Mouse (Mus musculus) liver, adult 2 months (tissue): ENCODE measurements around the gene Optc. TPM values are rescaled to one million over a fixed set of nuclear protein-coding genes. Genes with fewer than 3 reads are reported as not detected.

Experiments
- DNase-seq: peaks from one replicate; pipeline ENCODE4 v3.0.0-alpha.2; 2011; ENCODE audit warnings: low read depth, low spot score; ENCODE audit errors: extremely low read depth
- H3K27ac ChIP-seq: fragments of 200-500 bp; replicated peaks from 2 replicates; pipeline ENCODE4 v1.5.1; 2012; ENCODE audit warnings: low read depth, mild to moderate bottlenecking, control low read depth, inconsistent platforms, low read length; ENCODE audit not compliant: insufficient read depth
- H3K27me3 ChIP-seq: fragments of 200-500 bp; 2 replicates; pipeline ENCODE4 v1.6.1; 2012; ENCODE audit warnings: mild to moderate bottlenecking, moderate library complexity, low read length, inconsistent platforms; ENCODE audit not compliant: control insufficient read depth, insufficient read depth
- H3K36me3 ChIP-seq: fragments of 200-500 bp; 2 replicates; pipeline ENCODE4 v1.6.1; 2012; ENCODE audit warnings: low read length, inconsistent platforms; ENCODE audit not compliant: control insufficient read depth, insufficient read depth
- H3K4me1 ChIP-seq: fragments of 200-500 bp; 2 replicates; pipeline ENCODE4 v1.6.1; 2011; ENCODE audit warnings: low read length; ENCODE audit not compliant: control insufficient read depth, insufficient read depth
- H3K4me3 ChIP-seq: fragments of 200-500 bp; 2 replicates; pipeline ENCODE4 v1.5.1; 2011; ENCODE audit warnings: low read depth, mild to moderate bottlenecking, control low read depth, low read length, moderate library complexity; ENCODE audit not compliant: insufficient read depth
- H3K79me2 ChIP-seq: fragments of 200-500 bp; 2 replicates; pipeline ENCODE4 v1.6.1; 2012; ENCODE audit warnings: inconsistent platforms, mild to moderate bottlenecking, low read length, moderate library complexity; ENCODE audit not compliant: control insufficient read depth, insufficient read depth
- H3K9ac ChIP-seq: fragments of 200-500 bp; 2 replicates; pipeline ENCODE4 v1.6.1; 2012; ENCODE audit warnings: low read depth, mild to moderate bottlenecking, control low read depth, inconsistent platforms, low read length
- CTCF ChIP-seq: fragments of 200-500 bp; IDR thresholded peaks from 2 replicates; pipeline ENCODE4 v1.5.1; 2011; ENCODE audit warnings: low read depth, low read length, control low read depth
- POLR2A ChIP-seq: fragments of 200-500 bp; IDR thresholded peaks from 2 replicates; pipeline ENCODE4 v1.6.1; 2011; ENCODE audit warnings: low read length, control low read depth; ENCODE audit not compliant: insufficient read depth; ENCODE audit errors: extremely low read depth
- WGBS: fragments of 180-500 bp; shearing (Covaris S2); methylation state at CpG from one replicate; pipeline ENCODE4 v1.1.7; 2018; 5-methylcytosine and 5-hydroxymethylcytosine counted together
- polyA plus RNA-seq: library from polyadenylated mRNA; depleted of rRNA; stranded (reverse); fragments of >200 nt; gene quantifications from 2 replicates; pipeline ENCODE4 v1.2.3, GENCODE M21; 2012
- total RNA-seq: library from RNA; depleted of rRNA; stranded (reverse); fragments of >200 nt; gene quantifications from 2 replicates; pipeline ENCODE4 v1.2.3, GENCODE M21; 2014

Gene Optc
- total and polyA plus RNA-seq, 2 experiments: not detected

DNA sequence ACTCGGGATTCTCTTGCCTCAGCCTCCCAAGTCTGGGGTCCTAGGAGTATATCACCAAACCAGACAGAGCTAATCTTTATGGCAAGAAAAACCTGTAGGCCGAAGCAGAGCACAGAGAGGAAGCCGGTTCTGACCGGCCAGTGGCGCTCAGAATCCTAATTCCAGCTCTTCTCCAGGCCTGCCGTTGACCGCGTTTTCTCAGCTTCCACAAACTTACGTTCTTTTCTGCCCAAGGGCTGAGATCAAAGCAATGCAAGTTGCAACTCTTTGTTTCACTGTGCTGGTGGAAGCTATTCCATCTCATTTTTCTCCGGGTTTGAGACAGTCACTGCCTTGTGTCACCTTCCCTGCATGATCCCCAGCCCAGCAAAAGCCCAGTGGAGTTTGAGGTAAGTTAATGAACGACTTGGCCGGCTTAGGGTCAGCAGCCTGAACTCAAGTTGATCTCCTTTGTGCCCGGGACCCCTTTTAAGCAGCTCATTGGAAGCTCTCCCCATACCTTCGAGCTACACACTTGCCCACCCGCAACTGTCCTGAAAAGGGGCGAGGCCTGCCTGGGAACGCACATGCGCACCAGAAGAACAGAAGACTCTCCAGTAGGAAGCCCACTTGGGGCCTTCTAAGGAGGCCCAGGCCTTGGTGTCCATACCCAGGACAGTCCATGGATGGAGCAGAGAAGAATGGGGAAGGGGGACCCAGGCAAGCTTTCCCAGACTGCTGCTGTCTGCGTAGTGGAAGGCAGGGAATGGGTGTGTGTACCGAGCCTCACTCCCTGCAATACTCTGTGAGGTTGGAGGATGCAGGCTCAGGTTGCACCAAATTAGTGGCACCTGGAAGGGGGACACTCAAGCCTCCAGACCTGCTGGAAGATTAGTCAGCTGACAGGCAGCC lies 47.7 kb downstream of the Optc start:
- Histone ChIP-seq H3K4me3 (no peak overlapping the region), H3K4me1 (peaks cover 3% of the 10 kb centered on the region; the same call in 1 of the 2 replicates), H3K27me3 (no peaks in the 10 kb centered on the region), H3K79me2 (no peaks in the 10 kb centered on the region), H3K9ac (no peak overlapping the region), H3K36me3 (no peaks in the 10 kb centered on the region), H3K27ac (no peak overlapping the region)
- DNase-seq: no peak
- no peak for TF ChIP-seq CTCF
- 81% methylated on average over 20 of the region's 20 CpGs for WGBS

DNA sequence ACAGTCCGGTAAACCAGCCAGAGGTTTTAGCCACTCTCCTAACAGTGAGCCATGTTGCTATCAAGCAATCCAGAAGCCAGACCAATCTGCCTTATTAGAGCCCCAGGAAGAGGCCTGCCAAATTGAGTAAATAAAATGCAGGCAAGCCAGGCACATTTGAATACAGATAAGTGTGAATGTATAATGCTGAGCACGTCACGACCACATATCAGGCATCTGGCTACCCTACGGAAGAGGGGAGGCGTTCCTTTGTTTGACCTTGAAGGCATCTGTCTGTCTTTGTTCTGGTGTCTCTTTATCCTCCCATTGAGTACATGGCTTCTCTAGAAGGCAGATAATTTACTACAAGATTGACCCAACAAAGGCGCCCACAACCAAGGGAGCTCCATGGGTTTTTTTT lies 48.5 kb downstream of the Optc start:
- no peak overlapping the region for H3K4me3 ChIP-seq
- H3K4me1 ChIP-seq: peaks cover 3% of the 10 kb centered on the region; the same call in 1 of the 2 replicates
- DNase-seq: no peak
- TF ChIP-seq POLR2A: no peak
- no peak for TF ChIP-seq CTCF
- no peaks in the 10 kb centered on the region for H3K27me3 ChIP-seq
- no peaks in the 10 kb centered on the region for H3K36me3 ChIP-seq
- H3K9ac ChIP-seq: no peak overlapping the region
- no peaks in the 10 kb centered on the region for H3K79me2 ChIP-seq
- H3K27ac ChIP-seq: no peak overlapping the region
- WGBS: 85% methylated on average over 6 of the region's 6 CpGs

DNA sequence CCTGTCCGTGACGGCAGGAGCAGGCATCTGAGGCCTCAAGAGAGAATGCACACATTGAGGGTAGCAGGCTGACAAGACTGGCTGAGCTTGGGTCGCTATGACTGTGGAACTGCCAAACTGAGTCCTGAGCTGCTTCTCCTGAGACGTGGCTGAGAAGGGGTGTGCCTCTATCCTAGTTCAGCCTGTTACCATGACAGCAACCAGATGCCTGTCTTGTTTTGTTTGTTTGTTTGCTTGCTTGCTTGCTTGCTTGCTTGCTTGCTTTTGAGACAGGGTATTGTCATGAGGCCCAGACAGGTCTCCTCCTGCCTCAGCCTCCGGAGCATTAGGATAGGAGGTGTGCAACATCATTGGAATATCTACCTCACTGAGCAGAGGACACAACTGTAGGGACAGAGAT lies 50.0 kb downstream of the Optc start:
- Histone ChIP-seq H3K4me1 (peaks cover 3% of the 10 kb centered on the region; the same call in 1 of the 2 replicates), H3K79me2 (no peaks in the 10 kb centered on the region), H3K27me3 (no peaks in the 10 kb centered on the region), H3K4me3 (no peak overlapping the region), H3K9ac (no peak overlapping the region), H3K27ac (no peak overlapping the region), H3K36me3 (no peaks in the 10 kb centered on the region)
- no peak for DNase-seq
- TF ChIP-seq POLR2A (no peak), CTCF (no peak)
- WGBS: 97% methylated on average over 5 of the region's 5 CpGs

DNA sequence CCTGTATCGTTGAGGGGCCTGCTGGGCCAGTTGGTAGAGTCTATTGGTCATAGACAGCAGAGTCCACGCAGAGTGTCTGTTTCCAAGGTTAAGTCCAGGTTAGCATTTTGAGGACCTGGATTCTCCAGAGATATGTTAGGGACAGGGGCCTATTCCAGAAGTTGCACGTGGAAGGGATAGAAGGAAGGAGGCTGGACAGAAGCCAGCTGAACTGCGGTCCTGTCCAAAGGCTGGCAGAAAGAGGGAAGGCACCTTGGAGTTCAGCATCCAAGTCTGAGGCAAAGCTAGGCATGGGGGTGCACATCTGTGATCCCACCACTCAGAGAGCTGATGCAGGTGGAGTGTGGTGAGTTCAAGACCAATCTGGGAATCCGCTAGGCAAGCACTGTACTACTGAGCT lies 50.6 kb downstream of the Optc start:
- no peak overlapping the region for H3K27ac ChIP-seq
- H3K36me3 ChIP-seq: no peaks in the 10 kb centered on the region
- H3K27me3 ChIP-seq: no peaks in the 10 kb centered on the region
- no peak overlapping the region for H3K9ac ChIP-seq
- no peaks in the 10 kb centered on the region for H3K79me2 ChIP-seq
- DNase-seq: no peak
- no peak overlapping the region for H3K4me3 ChIP-seq
- 90% methylated on average over 5 of the region's 5 CpGs for WGBS
- TF ChIP-seq CTCF (no peak), POLR2A (no peak)
- peaks cover 3% of the 10 kb centered on the region; the same call in 1 of the 2 replicates for H3K4me1 ChIP-seq

DNA sequence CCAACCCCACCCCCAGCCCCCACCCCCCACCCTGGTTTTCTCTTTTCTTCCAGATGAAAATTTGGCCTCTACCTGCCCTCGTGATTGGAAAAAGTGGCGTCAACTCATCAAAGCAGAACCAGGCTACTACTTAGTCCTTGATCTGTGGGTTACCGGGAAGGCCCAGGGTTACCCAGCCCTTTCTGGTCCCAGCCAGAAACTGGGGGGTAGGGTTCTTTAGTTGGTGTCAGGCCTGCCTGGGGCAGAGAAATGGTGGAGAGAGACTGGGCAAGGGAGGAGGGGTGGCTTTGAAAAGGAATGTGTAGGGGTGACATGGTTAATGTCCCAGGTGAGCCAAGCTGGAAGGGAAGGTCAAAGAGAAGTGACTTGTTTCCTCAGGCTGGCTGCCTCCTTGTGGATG lies 51.1 kb downstream of the Optc start:
- Histone ChIP-seq H3K27me3 (no peaks in the 10 kb centered on the region), H3K36me3 (no peaks in the 10 kb centered on the region), H3K4me1 (peaks cover 3% of the 10 kb centered on the region; the same call in 1 of the 2 replicates), H3K4me3 (no peak overlapping the region), H3K79me2 (no peaks in the 10 kb centered on the region), H3K9ac (no peak overlapping the region), H3K27ac (no peak overlapping the region)
- TF ChIP-seq POLR2A (no peak), CTCF (no peak)
- 91% methylated on average over 3 of the region's 3 CpGs for WGBS
- no peak for DNase-seq

DNA sequence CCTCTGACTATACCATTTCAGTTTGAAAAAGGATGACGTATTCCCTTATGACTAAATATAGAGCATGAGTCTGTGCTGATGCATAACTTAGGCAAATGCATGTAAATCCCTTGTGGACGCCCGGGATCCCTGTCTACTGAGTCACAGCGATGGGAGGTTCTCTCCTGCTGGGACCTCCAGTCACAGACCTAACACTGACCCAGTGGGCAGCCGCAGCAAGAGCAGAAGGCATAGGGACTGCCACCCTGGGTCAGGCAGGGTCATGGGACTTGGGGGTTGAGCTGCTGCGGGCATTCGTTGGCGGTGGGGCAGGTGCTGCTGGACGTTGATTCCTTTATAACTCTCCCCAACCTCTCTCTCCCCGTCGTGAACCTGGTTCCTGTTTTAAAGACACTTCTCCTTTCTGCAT lies 51.7 kb downstream of the Optc start:
- no peaks in the 10 kb centered on the region for H3K36me3 ChIP-seq
- no peak for DNase-seq
- no peak overlapping the region for H3K4me3 ChIP-seq
- no peaks in the 10 kb centered on the region for H3K79me2 ChIP-seq
- H3K4me1 ChIP-seq: peaks cover 3% of the 10 kb centered on the region; the same call in 1 of the 2 replicates
- TF ChIP-seq CTCF (no peak), POLR2A (no peak)
- H3K9ac ChIP-seq: no peak overlapping the region
- no peaks in the 10 kb centered on the region for H3K27me3 ChIP-seq
- no peak overlapping the region for H3K27ac ChIP-seq
- 81% methylated on average over 11 of the region's 11 CpGs for WGBS
